Comparison of ENCODE assay signal across 11 mouse cellular contexts in the genomic region with DNA sequence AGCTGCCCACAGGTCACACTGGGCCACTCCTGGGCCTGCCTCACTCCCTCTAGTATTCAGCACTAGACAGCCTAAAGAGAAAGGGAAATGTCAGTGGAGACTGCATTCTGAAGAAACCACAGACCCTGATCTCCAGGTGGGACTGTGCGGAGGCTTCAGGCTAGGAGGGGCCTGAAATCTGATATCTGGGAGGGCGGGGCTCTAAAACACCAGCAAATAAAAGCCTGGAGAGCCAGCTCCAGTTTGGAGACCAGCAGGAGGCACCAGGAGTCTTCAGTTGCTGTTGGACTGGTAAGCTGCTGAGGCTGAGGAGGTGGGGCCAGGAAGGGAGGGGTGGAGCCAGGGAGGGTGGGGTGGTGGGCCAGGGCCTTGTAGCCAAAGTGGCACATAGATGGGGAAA. TPM values are rescaled to one million over a fixed set of nuclear protein-coding genes. Genes with fewer than 3 reads are reported as not detected.
DNase-seq lines count a peak whose midpoint lies in the region; ATAC-seq and TF ChIP-seq lines count a peak whose summit lies in the region.
"Had no signal": no experiment of that assay in that cellular context is flagged by ENCODE, and none has a peak within 500 bp of the region (broad histone marks: within the 10 kb centered on the region; RNA-seq: fewer than 3 reads in every experiment).

A gene (plus strand): TSS at position 246 of the 400 bp plus-strand sequence.

- no peak within 1 kb of the TSS for H3K4me2 ChIP-seq in midbrain, embryonic 15.5 days
- H3K4me2 ChIP-seq in forebrain, postnatal 0 days (ENCODE audit: low read depth) = no peak within 1 kb of the TSS
- H3K4me2 ChIP-seq: heart, embryonic 13.5 days had no signal

- no peak for TF ChIP-seq CTCF in forebrain, postnatal 0 days (IDR thresholded peaks at IDR 0.05; ENCODE audit: low read depth)

- peaks cover 11% of the 10 kb centered on the region for H3K4me1 ChIP-seq in midbrain, embryonic 10.5 days
- H3K4me1 ChIP-seq in midbrain, embryonic 15.5 days = no peaks in the 10 kb centered on the region
- H3K4me1 ChIP-seq in forebrain, postnatal 0 days (ENCODE audit: insufficient read depth) = no peaks in the 10 kb centered on the region
- H3K4me1 ChIP-seq: heart, embryonic 13.5 days had no signal

- ATAC-seq in midbrain, embryonic 15.5 days (replicated peaks) = no peak
- ATAC-seq in forebrain, postnatal 0 days = no peak

- 0 out of 2 replicates have a peak within 1 kb of the TSS, but pooled peaks have one; percentile 13 for H3K27ac ChIP-seq in midbrain, embryonic 10.5 days (replicated peaks)
- no peak within 1 kb of the TSS for H3K27ac ChIP-seq in midbrain, embryonic 15.5 days
- no peak within 1 kb of the TSS for H3K27ac ChIP-seq in forebrain, postnatal 0 days (ENCODE audit: low read depth, low read length)
- H3K27ac ChIP-seq: heart, embryonic 13.5 days had no signal

- 15% methylated on average over 2 of the region's 2 CpGs for WGBS in midbrain, embryonic 10.5 days
- WGBS in midbrain, embryonic 15.5 days = 17% methylated on average over 2 of the region's 2 CpGs
- WGBS in forebrain, postnatal 0 days = 17% methylated on average over 2 of the region's 2 CpGs

- H3K4me3 ChIP-seq in midbrain, embryonic 10.5 days = 0 out of 2 replicates have a peak within 1 kb of the TSS, but pooled peaks have one; percentile 11
- no peak within 1 kb of the TSS for H3K4me3 ChIP-seq in midbrain, embryonic 15.5 days
- no peak within 1 kb of the TSS for H3K4me3 ChIP-seq in forebrain, postnatal 0 days (ENCODE audit: low read depth, low read length)
- H3K4me3 ChIP-seq: heart, embryonic 13.5 days had no signal

- H3K36me3 ChIP-seq in midbrain, embryonic 10.5 days = peaks cover 45% of the 10 kb centered on the region
- H3K36me3 ChIP-seq in midbrain, embryonic 15.5 days (replicated peaks) = peaks cover 29% of the 10 kb centered on the region
- peaks cover 45% of the 10 kb centered on the region for H3K36me3 ChIP-seq in forebrain, postnatal 0 days (ENCODE audit: insufficient read depth)

- DNase-seq in cerebellum, adult 11-12 months = peak; percentile 7
- no peak for DNase-seq in cerebellum, postnatal 4 days (ENCODE audit: low spot score in 2 of 2)
- DNase-seq in midbrain, embryonic 10.5 days (ENCODE audit: low spot score) = no peak
- DNase-seq in forelimb bud, embryonic 11.5 days (ENCODE audit: low read depth, low spot score) = peak; percentile 68
- peak; percentile 21 for DNase-seq in yolk sac, embryonic 10.5 days (ENCODE audit: low spot score)
- DNase-seq in gastrocnemius, postnatal 36 days = no peak
- no peak for DNase-seq in forebrain, postnatal 0 days
- DNase-seq: midbrain, embryonic 14.5 days; thymus, postnatal 14 days had no signal

- intact Hi-C loops in gastrocnemius, postnatal 36 days (cut with DNase I) = no loop called here

- H3K9me3 ChIP-seq in midbrain, embryonic 10.5 days (replicated peaks) = no peaks in the 10 kb centered on the region
- no peaks in the 10 kb centered on the region for H3K9me3 ChIP-seq in midbrain, embryonic 15.5 days
- no peaks in the 10 kb centered on the region for H3K9me3 ChIP-seq in forebrain, postnatal 0 days (ENCODE audit: low read length)
- H3K9me3 ChIP-seq: heart, embryonic 13.5 days had no signal

- H3K27me3 ChIP-seq in midbrain, embryonic 10.5 days (ENCODE audit: low read depth, poor library complexity, severe bottlenecking) = no peaks in the 10 kb centered on the region
- no peaks in the 10 kb centered on the region for H3K27me3 ChIP-seq in midbrain, embryonic 15.5 days (replicated peaks)
- no peaks in the 10 kb centered on the region for H3K27me3 ChIP-seq in forebrain, postnatal 0 days (ENCODE audit: insufficient read depth, low read length)
- H3K27me3 ChIP-seq: heart, embryonic 13.5 days had no signal

- H3K9ac ChIP-seq in midbrain, embryonic 15.5 days = no peak within 1 kb of the TSS
- no peak within 1 kb of the TSS for H3K9ac ChIP-seq in forebrain, postnatal 0 days
- H3K9ac ChIP-seq: heart, embryonic 13.5 days had no signal

RNA-seq across cellular contexts. Expression of the gene that starts here (rescaled TPM):
- not detected in 2 replicates for polyA plus RNA-seq in midbrain, embryonic 10.5 days (2016; fragmentation: Nextera tagmentation; extraction: Ambion mirVana)
- polyA plus RNA-seq in midbrain, embryonic 15.5 days (2015; fragmentation: Nextera tagmentation; extraction: Ambion mirVana) = not detected in 2 replicates
- not detected for total RNA-seq in gastrocnemius, postnatal 36 days (2021)
- not detected in 2 replicates for total RNA-seq in forebrain, postnatal 0 days (2014; rRNA removed)
- 0.50 TPM in 1 of 2 replicates, not detected in the other for polyA plus RNA-seq in forebrain, postnatal 0 days (2015; fragmentation: Nextera tagmentation; extraction: Ambion mirVana)
- polyA plus RNA-seq: heart, embryonic 13.5 days; midbrain, embryonic 14.5 days had no signal

Comparison
In these comparisons a context has a peak if more than half of its experiments do, and no peak if none do; other contexts are left out.
1. DNase-seq: peak in cerebellum, adult 11-12 months (single experiment), forelimb bud, embryonic 11.5 days (single experiment) and yolk sac, embryonic 10.5 days (single experiment); none in cerebellum, postnatal 4 days (0 of 2), midbrain, embryonic 10.5 days (single experiment), gastrocnemius, postnatal 36 days (0 of 2) and forebrain, postnatal 0 days (single experiment).